Comparison of ENCODE assay signal across 13 mouse cellular contexts in genomic region chr5:147035301-147035700, GRCm38 (mm10).
"Had no signal": no experiment of that assay in that cellular context is flagged by ENCODE, and none has a peak within 500 bp of the region (broad histone marks: within the 10 kb centered on the region; RNA-seq: fewer than 3 reads in every experiment).

No protein-coding gene starts in this region.

- H3K4me1 ChIP-seq: neural tube, embryonic 15.5 days had no signal

- H3K27ac ChIP-seq: kidney, postnatal 0 days; limb, embryonic 15.5 days; liver, embryonic 12.5 days; midbrain, embryonic 10.5 days; neural tube, embryonic 15.5 days had no signal

- ATAC-seq: intestine, postnatal 0 days; liver, embryonic 12.5 days had no signal

- H3K4me2 ChIP-seq: limb, embryonic 15.5 days; liver, embryonic 12.5 days; neural tube, embryonic 15.5 days had no signal

- H3K27me3 ChIP-seq: limb, embryonic 15.5 days; liver, embryonic 12.5 days; neural tube, embryonic 15.5 days had no signal

- H3K9me3 ChIP-seq: limb, embryonic 15.5 days; liver, embryonic 12.5 days; midbrain, embryonic 10.5 days; neural tube, embryonic 15.5 days had no signal

- H3K4me3 ChIP-seq: limb, embryonic 15.5 days; liver, embryonic 12.5 days; midbrain, embryonic 10.5 days; myocyte; neural tube, embryonic 15.5 days had no signal

- H3K9ac ChIP-seq: limb, embryonic 15.5 days; liver, embryonic 12.5 days; neural tube, embryonic 15.5 days had no signal

- DNase-seq: layer of hippocampus, adult 9-11 months; layer of hippocampus, postnatal 36 days; midbrain, embryonic 14.5 days; right cerebral cortex, adult 18-20 months; right cerebral cortex, postnatal 25 days; thymus, postnatal 36 days had no signal
